Mouse (Mus musculus): ENCODE measurements around the gene Ube2dnl2.

The Ube2dnl2 gene

DNA sequence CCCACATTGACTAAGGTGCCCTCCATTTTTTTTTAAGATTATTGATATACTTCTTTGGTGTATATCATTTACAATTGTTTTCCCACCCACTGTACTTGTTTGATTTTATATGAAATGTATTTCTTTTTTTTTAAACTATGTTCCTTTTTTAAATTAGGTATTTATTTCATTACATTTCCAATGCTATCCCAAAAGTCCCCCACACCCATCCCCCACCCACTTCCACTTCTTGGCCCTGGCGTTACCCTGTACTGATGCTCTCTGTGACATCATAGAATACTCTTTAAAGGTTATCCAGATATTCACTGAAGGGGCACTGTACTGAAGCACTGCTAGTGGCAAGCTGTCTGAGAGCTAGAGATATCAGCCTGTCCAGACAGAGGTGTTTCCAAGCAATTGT is at the start of gene Ube2dnl2:
Ube2dnl2 (plus strand) TSS at position 301 of the 400 bp plus-strand sequence.
- DNase-seq (ENCODE audit: low spot score in 2 of 2), result no peak

- no peak for DNase-seq (ENCODE audit: low spot score in 2 of 2)
Measured at GRCm38 (mm10) chrX:114895489-114895888, 11.9 kb upstream of the Ube2dnl2 start.

DNA sequence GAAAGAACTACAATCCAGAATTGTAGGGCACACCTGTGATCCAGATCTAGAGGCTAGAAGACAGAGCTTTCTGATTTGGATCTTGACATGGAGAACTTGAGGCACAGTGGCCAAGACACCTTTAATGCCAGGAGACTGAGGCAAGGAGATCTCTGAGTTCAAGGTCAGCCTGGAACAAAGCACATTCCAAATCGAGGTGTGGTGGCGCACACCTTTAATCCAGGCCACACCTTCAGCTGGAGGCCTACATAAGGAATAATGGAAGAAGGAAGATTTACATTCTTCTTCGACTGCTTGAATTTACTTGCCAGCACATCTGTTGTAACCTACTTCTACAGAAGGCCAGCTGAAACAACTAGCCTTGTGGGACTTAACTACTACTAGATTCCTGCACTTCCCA is 9.9 kb upstream of the Ube2dnl2 start:
- DNase-seq (ENCODE audit: low spot score in 2 of 2), result no peak

DNA sequence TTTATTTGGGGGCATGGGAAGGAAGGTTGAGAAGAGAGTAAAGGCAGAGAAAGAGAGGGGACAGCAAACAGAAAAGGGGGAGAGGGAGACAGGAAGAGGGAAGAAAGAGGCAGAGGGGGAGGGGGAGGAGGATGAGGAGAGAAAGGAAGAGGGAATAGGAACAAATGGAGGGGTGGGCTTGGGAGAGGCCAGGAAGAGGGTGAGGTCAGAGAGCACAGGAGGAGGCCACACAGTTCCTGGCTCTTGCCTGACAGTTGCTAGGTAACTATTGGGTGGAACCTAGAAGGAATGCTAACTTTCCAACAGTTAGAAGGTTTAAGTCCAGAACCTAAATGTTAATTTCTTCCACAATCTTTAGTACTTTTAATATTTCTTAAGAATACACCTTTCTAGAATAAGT is 4.0 kb upstream of the Ube2dnl2 start:
- no peak for DNase-seq (ENCODE audit: low spot score in 2 of 2)

DNA sequence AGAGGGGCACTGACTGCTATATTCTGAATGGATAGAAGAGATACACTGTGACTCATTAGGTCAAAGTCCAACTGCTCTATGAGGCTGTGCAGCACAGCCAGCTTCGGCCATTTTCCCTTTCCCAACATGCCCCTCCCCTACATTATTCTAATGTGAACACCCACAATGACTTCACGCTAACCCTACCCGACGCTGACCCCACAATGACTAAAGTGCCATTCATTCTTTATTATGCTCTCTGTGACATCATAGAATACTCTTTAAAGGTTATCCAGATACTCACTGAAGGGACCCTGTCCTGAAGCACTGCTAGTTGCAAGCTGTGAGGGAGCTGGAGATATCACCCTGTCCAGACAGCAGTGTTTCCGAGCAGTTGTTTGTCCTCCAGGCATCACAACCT is 2.7 kb upstream of the Ube2dnl2 start, which contains the start of gene Ube2dnl1:
Ube2dnl1 (plus strand) TSS at position 301 of the 400 bp plus-strand sequence.
- no peak for DNase-seq (ENCODE audit: low spot score in 2 of 2)

- no peak for DNase-seq (ENCODE audit: low spot score in 2 of 2)
Measured at GRCm38 (mm10) chrX:114955066-114955465, 47.7 kb downstream of the Ube2dnl2 start.
